Mouse (Mus musculus): ENCODE data around the gene Lce1f. TPM values are rescaled to one million over a fixed set of nuclear protein-coding genes. Genes with fewer than 3 reads are reported as not detected.
"Not testable (repeated sequence)": the region's sequence is repeated elsewhere in the genome, so short reads cannot be mapped to it uniquely, and the experiment has no call there.

Lce1f gene
- polyA plus RNA-seq, 2 experiments: not detected

GRCm38 (mm10) chr3:92722631-92723030, 2.5 kb upstream of the Lce1f start:
- Histone ChIP-seq H3K36me3 (ENCODE audit: control insufficient read depth, insufficient read depth, low read length) (no peaks in the 10 kb centered on the region), H3K4me1 (ENCODE audit: control insufficient read depth, insufficient read depth, low read length) (no peaks in the 10 kb centered on the region), H3K9ac (ENCODE audit: low read depth, low read length, severe bottlenecking) (no peak overlapping the region), H3K27ac (replicated peaks; ENCODE audit: low read depth, low read length) (no peak overlapping the region), H3K4me3 (replicated peaks; ENCODE audit: low read length) (no peak overlapping the region), H3K9me3 (ENCODE audit: control insufficient read depth, low read length) (no peaks in the 10 kb centered on the region), H3K4me2 (replicated peaks; ENCODE audit: low read depth, low read length, severe bottlenecking) (no peak overlapping the region), H3K27me3 (ENCODE audit: control insufficient read depth, insufficient read depth, low read length) (no peaks in the 10 kb centered on the region)
- no peak for TF ChIP-seq POLR2A (IDR thresholded peaks at IDR 0.05; ENCODE audit: borderline replicate concordance, extremely low read depth, insufficient read depth, insufficient read length)
- ATAC-seq (ENCODE audit: low FRiP score, low read depth) (no peak), DNase-seq (ENCODE audit: low spot score) (no peak)
- 83% methylated on average over 5 of the region's 5 CpGs for WGBS

GRCm38 (mm10) chr3:92715122-92715521, 5.0 kb downstream of the Lce1f start:
- no peak overlapping the region for H3K4me3 ChIP-seq (replicated peaks; ENCODE audit: low read length)
- H3K36me3 ChIP-seq (ENCODE audit: control insufficient read depth, insufficient read depth, low read length): no peaks in the 10 kb centered on the region
- no peak for ATAC-seq (ENCODE audit: low FRiP score, low read depth)
- H3K27me3 ChIP-seq (ENCODE audit: control insufficient read depth, insufficient read depth, low read length): no peaks in the 10 kb centered on the region
- TF ChIP-seq POLR2A (IDR thresholded peaks at IDR 0.05; ENCODE audit: borderline replicate concordance, extremely low read depth, insufficient read depth, insufficient read length): no peak
- no peak overlapping the region for H3K4me2 ChIP-seq (replicated peaks; ENCODE audit: low read depth, low read length, severe bottlenecking)
- no peak overlapping the region for H3K9ac ChIP-seq (ENCODE audit: low read depth, low read length, severe bottlenecking)
- no peaks in the 10 kb centered on the region for H3K4me1 ChIP-seq (ENCODE audit: control insufficient read depth, insufficient read depth, low read length)
- H3K27ac ChIP-seq (replicated peaks; ENCODE audit: low read depth, low read length): no peak overlapping the region
- no peak for DNase-seq (ENCODE audit: low spot score)
- no peaks in the 10 kb centered on the region for H3K9me3 ChIP-seq (ENCODE audit: control insufficient read depth, low read length)

GRCm38 (mm10) chr3:92708974-92709373, 11.2 kb downstream of the Lce1f start, which contains the start of gene Lce1e:
TSS of gene Lce1e (minus strand) at chr3:92709074.
- H3K4me1 ChIP-seq (ENCODE audit: control insufficient read depth, insufficient read depth, low read length): no peaks in the 10 kb centered on the region
- no peak within 1 kb of the TSS for H3K9ac ChIP-seq (ENCODE audit: low read depth, low read length, severe bottlenecking)
- no peaks in the 10 kb centered on the region for H3K9me3 ChIP-seq (ENCODE audit: control insufficient read depth, low read length)
- ATAC-seq (ENCODE audit: low FRiP score, low read depth) (no peak), DNase-seq (ENCODE audit: low spot score) (no peak)
- H3K27ac ChIP-seq (replicated peaks; ENCODE audit: low read depth, low read length): no peak within 1 kb of the TSS
- 75% methylated on average over 2 of the region's 2 CpGs for WGBS
- H3K36me3 ChIP-seq (ENCODE audit: control insufficient read depth, insufficient read depth, low read length): no peaks in the 10 kb centered on the region
- no peaks in the 10 kb centered on the region for H3K27me3 ChIP-seq (ENCODE audit: control insufficient read depth, insufficient read depth, low read length)
- TF ChIP-seq POLR2A (IDR thresholded peaks at IDR 0.05; ENCODE audit: borderline replicate concordance, extremely low read depth, insufficient read depth, insufficient read length): no peak
- no peak within 1 kb of the TSS for H3K4me3 ChIP-seq (replicated peaks; ENCODE audit: low read length)
- H3K4me2 ChIP-seq (replicated peaks; ENCODE audit: low read depth, low read length, severe bottlenecking): no peak within 1 kb of the TSS

GRCm38 (mm10) chr3:92694613-92695012, 25.5 kb downstream of the Lce1f start:
- Histone ChIP-seq H3K36me3 (ENCODE audit: control insufficient read depth, insufficient read depth, low read length) (no peaks in the 10 kb centered on the region), H3K9ac (ENCODE audit: low read depth, low read length, severe bottlenecking) (no peak overlapping the region), H3K27me3 (ENCODE audit: control insufficient read depth, insufficient read depth, low read length) (no peaks in the 10 kb centered on the region), H3K9me3 (ENCODE audit: control insufficient read depth, low read length) (no peaks in the 10 kb centered on the region), H3K4me2 (replicated peaks; ENCODE audit: low read depth, low read length, severe bottlenecking) (no peak overlapping the region), H3K4me3 (replicated peaks; ENCODE audit: low read length) (no peak overlapping the region), H3K4me1 (ENCODE audit: control insufficient read depth, insufficient read depth, low read length) (no peaks in the 10 kb centered on the region), H3K27ac (replicated peaks; ENCODE audit: low read depth, low read length) (no peak overlapping the region)
- WGBS: 43% methylated on average over 1 of the region's 1 CpGs
- ATAC-seq (ENCODE audit: low FRiP score, low read depth) (no peak), DNase-seq (ENCODE audit: low spot score) (no peak)
- no peak for TF ChIP-seq POLR2A (IDR thresholded peaks at IDR 0.05; ENCODE audit: borderline replicate concordance, extremely low read depth, insufficient read depth, insufficient read length)

- Histone ChIP-seq H3K27ac (replicated peaks; ENCODE audit: low read depth, low read length) (no peak overlapping the region), H3K36me3 (ENCODE audit: control insufficient read depth, insufficient read depth, low read length) (no peaks in the 10 kb centered on the region), H3K4me2 (replicated peaks; ENCODE audit: low read depth, low read length, severe bottlenecking) (no peak overlapping the region), H3K27me3 (ENCODE audit: control insufficient read depth, insufficient read depth, low read length) (no peaks in the 10 kb centered on the region), H3K4me1 (ENCODE audit: control insufficient read depth, insufficient read depth, low read length) (no peaks in the 10 kb centered on the region), H3K9me3 (ENCODE audit: control insufficient read depth, low read length) (no peaks in the 10 kb centered on the region), H3K9ac (ENCODE audit: low read depth, low read length, severe bottlenecking) (no peak overlapping the region), H3K4me3 (replicated peaks; ENCODE audit: low read length) (no peak overlapping the region)
- TF ChIP-seq POLR2A (IDR thresholded peaks at IDR 0.05; ENCODE audit: borderline replicate concordance, extremely low read depth, insufficient read depth, insufficient read length): no peak
- ATAC-seq (ENCODE audit: low FRiP score, low read depth) (no peak), DNase-seq (ENCODE audit: low spot score) (no peak)
Observed at GRCm38 (mm10) chr3:92691688-92692087, 28.5 kb downstream of the Lce1f start.

GRCm38 (mm10) chr3:92689154-92689553, 31.0 kb downstream of the Lce1f start:
- not testable (repeated sequence) for H3K27me3 ChIP-seq (ENCODE audit: control insufficient read depth, insufficient read depth, low read length); H3K9me3 ChIP-seq (ENCODE audit: control insufficient read depth, low read length); H3K4me3 ChIP-seq (replicated peaks; ENCODE audit: low read length); H3K27ac ChIP-seq (replicated peaks; ENCODE audit: low read depth, low read length); H3K4me2 ChIP-seq (replicated peaks; ENCODE audit: low read depth, low read length, severe bottlenecking); H3K4me1 ChIP-seq (ENCODE audit: control insufficient read depth, insufficient read depth, low read length); ATAC-seq (ENCODE audit: low FRiP score, low read depth); H3K36me3 ChIP-seq (ENCODE audit: control insufficient read depth, insufficient read depth, low read length); DNase-seq (ENCODE audit: low spot score); H3K9ac ChIP-seq (ENCODE audit: low read depth, low read length, severe bottlenecking)
- WGBS: 72% methylated on average over 16 of the region's 16 CpGs

All from limb, embryonic 14.5 days (tissue).